Mouse (Mus musculus): Measurements from ENCODE around the gene Jhy.

The Jhy gene

DNA sequence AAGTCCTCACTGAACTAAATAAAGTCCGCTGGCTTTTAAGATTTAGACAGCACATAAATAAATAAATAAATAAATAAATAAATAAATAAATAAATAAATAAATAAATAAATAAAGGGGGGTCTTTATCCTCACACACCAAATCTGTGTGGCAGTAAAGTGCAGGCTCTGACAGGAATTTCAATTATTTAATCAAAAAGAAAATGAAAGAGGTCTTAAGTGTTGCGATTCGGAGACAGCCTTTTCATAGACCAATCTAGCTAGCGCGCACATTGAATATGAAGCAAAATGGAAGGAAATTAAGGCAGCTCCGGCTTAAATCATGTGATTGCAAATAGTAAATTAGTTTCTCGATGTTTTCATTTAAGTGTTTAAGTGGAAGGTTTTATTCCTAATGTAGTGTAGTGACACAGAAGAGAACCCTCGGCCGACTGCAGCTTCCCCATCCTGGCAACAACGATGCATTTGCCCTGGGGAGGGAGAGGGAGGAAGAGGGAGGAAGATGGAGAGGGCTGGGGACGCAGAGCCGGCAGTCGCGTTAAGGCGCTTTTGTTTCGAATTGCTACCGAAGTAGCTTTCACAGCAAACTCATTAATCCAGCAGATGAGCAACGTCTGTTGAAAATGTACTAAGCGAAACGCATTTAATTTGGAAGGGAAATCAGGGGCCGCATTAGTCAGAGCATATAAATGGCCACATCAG lies 105.3 kb downstream of the Jhy start:
- DNase-seq (ENCODE audit: low read depth) = no peak

DNA sequence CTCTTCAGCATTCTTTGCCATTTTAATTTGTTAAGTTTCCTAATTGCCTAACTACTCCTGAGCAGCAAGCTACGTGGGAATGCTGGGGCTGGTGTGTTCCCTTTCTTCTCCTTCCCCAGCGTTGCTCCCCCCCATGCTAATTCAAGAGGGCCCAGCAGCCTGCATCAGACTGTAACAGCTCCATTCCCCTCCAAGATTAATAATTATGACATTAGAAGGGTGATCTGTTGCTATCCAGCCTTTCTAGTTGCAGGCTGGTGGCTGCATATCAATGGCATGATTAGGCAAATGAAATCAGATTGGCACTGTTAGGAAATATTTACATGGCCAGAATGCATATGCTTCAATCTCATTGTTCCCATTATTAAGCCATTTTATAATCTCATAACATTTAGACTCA lies 112.4 kb downstream of the Jhy start:
- no peak for DNase-seq (ENCODE audit: low read depth)
